Mouse (Mus musculus): ENCODE data around the gene AU022751. TPM values are rescaled to one million over a fixed set of nuclear protein-coding genes. Genes with fewer than 3 reads are reported as not detected.

The AU022751 gene
- not detected for polyA plus RNA-seq (2017; shearing (Covaris generic))

DNA sequence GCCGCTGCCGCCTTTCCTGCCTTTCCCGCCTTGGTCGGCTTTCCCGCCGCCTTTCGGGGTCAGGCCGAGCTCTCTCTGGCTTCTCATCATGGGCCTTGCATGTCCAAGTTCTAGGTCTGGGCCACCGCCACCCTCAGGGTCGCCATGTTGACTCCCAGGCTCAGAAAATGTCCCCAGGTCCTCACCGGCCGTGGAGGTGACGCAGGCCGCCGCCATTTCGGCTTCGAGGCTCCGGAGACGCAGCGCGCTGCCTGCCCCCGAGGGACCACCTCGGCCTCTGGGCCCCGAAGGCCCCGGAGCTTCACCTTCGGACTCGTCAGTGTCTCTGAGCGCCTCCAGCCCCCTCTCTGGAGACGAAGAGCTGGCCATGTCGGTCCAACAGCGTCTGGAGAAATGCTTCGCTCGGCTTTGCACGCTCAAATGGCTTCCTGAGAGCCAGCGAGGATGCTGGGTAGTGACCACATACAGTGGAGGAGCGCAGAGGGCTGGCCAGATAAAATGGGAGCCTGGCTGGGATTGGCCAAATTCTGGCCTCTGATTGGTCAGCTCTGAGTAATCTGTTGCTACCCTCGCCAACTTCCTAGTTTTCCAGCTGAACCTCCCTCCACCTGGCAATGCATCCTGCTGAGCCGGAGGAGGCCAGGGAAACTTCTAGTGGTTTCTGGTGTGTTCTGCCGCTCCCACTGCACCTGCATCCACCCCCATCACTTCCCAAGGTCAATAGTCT, at the start of gene AU022751:
TSS of gene AU022751 (minus strand) at position 466 of the 727 bp plus-strand sequence.

DNA sequence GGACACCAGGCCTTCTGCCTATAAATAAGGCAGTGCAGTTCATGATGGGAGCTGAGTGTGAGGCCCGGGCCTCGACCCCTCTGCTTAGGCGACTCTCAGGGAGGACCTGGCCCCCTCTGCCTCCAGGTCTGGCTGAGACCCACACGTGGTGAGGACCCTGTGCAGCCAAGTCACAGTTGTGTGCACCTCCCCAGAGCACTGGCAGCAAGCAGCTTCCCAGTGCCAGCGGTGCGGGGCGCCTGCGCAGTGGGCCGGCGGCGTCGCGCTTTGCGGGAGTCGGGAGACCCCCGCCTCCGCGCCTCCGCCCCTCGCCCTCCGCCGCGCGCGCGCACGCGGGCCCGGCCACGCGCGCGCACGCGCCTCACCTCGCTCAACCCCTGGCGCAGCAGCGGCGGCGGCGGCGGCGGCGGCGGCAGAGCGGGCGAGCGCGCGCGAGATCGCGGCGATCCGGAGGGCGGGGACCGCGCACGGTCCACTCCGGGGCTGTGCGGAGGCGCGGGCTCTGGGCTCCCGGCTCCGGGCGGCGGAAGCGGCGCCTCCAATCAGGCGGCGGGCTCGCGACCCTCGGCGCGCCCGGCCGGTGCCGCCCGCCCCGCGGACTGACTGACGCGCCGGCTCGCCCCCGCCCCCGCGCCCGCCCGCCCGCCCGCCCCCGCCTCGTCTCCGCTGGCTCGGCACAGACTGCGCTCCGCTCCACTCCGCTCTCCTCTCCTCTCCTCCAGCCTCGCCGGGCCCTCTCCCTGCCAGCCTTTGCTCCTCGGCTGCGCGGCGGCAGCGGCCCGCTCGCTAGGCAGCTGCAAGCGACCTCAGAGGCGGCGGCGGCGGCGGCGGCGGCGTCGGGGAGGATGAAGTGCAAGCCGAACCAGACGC, 35.9 kb downstream of the AU022751 start, which contains the start of gene Nudt11:
TSS of gene Nudt11 (plus strand) at position 388 of the 870 bp plus-strand sequence.

Other genes with a start within 250 kb of the AU022751 start
- not detected for gene Nudt11, start 36.0 kb downstream of the AU022751 start, polyA plus RNA-seq (2017; shearing (Covaris generic))
- 0.21 TPM for gene Nudt10, start 89.6 kb upstream of the AU022751 start, polyA plus RNA-seq (2017; shearing (Covaris generic))
- gene Bmp15, start 237.3 kb upstream of the AU022751 start, polyA plus RNA-seq (2017; shearing (Covaris generic)): not detected